Mouse (Mus musculus) liver, postnatal 0 days (tissue): ENCODE measurements around the gene Fcamr.

Source experiments
- CTCF ChIP-seq: sonication (generic); IDR thresholded peaks from 2 replicates; pipeline ENCODE4 v1.5.1; 2016; ENCODE audit warnings: antibody characterized with exemption, low read depth
- EP300 ChIP-seq: IDR thresholded peaks from 2 replicates; pipeline ENCODE4 v1.6.1; 2016; ENCODE audit warnings: antibody characterized with exemption, low read depth, mild to moderate bottlenecking

DNA sequence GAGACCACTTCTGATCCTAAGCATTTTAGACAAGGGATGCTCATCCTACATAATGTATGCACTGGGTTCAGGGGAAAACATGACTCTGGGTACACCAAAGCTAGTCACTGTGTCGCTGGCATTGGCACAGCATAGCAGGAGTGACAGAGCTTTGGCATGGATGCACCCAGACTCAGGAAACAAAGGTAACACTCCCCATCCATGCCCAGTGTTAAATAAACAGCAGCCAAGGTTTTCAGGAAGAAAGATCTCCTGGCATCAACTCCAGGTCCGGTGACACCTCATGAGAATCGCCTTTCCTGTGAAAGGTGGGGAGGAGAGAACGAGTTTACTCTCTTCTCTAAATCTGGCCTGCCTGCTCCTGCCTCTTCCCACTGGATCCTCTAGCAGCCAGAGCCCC is 28.0 kb downstream of the Fcamr start:
- TF ChIP-seq CTCF (no peak), EP300 (no peak)
